Mouse (Mus musculus): Measurements from ENCODE around the gene Ptprn2.

The Ptprn2 gene

GRCm38 (mm10) chr12:116641339-116642190 lies 156.0 kb downstream of the Ptprn2 start:
- DNase-seq (ENCODE audit: low read depth, low spot score) = no peak

DNA sequence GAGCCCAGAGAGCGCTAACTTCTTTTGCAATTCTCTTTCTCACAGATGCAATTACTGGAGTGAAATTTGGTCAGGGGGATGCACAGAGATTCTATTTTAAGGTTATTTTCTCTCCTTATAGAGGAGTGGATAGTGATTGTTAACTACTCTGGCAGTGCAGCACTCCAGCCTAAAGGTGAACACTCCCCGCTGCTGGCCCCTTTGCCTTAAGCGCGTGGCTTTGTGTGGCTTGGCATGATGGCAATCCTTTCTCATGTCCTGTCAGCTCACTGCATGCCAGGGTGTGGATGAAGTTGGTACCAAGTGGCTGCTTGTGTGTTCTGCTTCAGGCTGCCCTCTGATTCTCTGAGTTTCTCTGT lies 156.7 kb downstream of the Ptprn2 start:
- no peak for DNase-seq (ENCODE audit: low read depth, low spot score)

DNA sequence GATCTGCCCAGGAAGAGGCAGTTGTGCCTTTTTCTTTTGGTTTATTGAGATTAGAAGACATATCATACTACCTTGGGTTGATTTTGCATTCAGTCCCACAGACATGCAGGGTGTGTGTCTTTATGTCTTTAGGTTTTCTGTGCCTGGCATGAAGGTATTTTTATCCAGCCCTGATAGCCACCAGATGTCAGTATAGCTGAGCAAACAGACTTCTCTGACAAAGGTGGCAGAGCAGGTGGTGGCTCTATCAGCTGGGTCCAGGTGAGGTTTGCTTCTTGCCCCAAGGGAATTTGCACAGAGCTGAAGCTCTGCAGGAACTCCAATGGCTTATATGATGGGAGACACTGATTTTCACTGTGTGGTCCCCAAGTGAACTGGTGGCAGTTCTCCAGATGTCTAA lies 161.3 kb downstream of the Ptprn2 start:
- DNase-seq (ENCODE audit: low read depth, low spot score) = no peak

DNA sequence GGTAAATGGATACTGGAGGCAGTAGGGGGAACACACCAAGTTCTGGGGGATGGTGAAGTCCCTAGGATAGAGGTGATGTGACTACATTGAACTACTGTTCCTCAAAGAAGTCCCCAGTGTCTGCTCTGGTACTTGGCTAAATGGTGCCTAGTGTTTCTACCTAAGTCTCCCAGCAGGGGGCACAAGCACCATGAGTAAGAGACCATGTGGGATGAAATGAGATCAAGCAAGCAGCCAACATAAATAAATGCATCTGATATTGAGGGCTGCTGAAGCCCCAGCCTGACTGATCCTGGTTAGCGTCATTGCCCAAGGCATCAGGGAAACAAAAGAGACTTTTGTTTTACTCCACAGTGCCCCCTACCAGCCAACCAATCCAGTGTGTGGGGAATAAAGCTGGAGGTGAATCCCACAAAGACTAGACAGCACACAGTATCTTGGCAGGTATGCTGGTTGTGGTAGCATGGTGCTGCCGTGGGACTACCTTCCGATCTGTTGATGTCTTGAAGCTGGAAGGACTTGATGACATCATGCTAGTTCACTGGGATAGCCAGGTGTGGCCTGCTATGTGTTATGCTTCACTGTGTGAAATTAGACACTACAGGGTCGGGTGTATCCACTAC lies 163.2 kb downstream of the Ptprn2 start:
- no peak for DNase-seq (ENCODE audit: low read depth, low spot score)

DNA sequence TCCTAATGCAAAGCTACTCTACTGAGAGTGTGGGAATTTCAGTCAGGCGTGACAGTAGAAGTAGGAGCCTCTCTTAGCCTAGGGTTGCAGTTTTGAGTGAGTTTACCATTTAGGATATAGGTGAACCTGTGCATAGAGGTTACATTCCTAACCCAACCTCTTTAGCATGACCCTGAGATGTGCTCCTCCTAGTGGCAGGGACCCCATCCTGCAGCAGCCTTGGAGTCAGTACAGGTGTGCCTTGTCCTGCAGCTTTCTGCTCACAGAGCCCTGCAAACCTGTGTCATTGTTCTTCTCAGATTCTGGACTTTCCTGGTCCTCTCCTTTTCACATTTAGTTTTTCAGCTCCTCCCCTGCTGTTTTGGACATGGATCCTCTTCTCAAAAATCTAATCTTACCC lies 168.2 kb downstream of the Ptprn2 start:
- DNase-seq (ENCODE audit: low read depth, low spot score) = no peak

GRCm38 (mm10) chr12:116660076-116660475 lies 174.6 kb downstream of the Ptprn2 start:
- no peak for DNase-seq (ENCODE audit: low read depth, low spot score)

- DNase-seq (ENCODE audit: low read depth, low spot score) = no peak
Measured at GRCm38 (mm10) chr12:116661018-116661417, 175.5 kb downstream of the Ptprn2 start.

DNA sequence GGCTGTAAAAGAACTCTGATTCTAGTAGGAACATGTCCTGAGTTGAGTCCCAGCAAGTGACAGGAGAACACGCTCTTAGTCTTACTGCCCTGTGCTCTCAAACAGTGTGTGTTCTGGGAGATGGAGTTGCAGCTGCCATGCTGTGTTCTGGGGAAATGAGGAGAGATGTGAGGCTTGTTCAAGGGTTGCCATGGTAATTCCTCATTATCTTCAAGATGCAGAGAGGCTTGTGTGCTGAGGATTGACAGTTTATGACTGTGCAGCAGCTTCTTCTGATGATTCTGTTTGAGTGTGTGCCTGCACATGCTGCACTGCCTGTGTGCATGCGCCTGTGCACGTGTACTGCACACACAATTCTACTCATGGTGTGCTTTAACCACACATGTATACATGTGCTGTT lies 192.2 kb downstream of the Ptprn2 start:
- no peak for DNase-seq (ENCODE audit: low read depth, low spot score)

DNA sequence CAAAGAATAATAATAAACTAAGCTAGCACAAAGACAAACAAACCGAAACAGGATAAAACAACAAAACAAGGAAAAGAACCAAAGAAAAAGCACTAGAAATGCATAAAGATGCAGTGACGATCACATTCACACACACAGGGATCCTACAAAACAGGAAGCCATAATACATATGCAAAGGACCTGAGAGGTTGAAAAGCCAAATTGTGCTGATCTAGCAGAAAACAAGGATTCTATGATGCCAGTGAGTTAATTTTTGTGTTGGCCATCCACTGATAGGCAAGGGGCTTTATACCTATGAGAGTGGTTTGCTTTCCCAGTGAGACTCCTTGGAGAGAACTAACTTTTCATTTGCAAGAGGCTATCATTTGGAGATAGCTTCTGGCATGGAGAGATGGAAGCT lies 204.3 kb downstream of the Ptprn2 start:
- DNase-seq (ENCODE audit: low read depth, low spot score) = no peak

DNA sequence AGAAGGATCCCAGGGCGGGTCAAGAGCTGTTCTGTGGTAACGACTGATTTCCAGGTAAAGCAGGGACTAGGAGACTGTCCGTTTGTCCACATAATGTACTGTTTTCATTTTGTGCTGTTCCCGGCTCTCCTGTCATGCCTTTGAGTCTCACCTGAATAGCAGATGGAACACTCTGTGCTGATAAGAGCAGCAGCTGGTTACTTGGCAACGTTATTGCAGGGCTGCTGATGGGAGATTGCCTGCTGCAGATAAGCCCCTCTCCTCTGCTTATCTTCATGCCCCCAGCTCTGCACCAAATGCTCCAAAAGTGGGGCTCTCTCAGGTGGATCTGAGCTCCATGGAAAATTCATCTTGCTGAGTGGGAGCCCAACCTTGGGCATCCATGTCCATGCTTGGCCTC lies 224.0 kb downstream of the Ptprn2 start:
- no peak for DNase-seq (ENCODE audit: low read depth, low spot score)

- no peak for DNase-seq (ENCODE audit: low read depth, low spot score)
Measured at GRCm38 (mm10) chr12:116710716-116711115, 225.2 kb downstream of the Ptprn2 start.

GRCm38 (mm10) chr12:116711133-116711532 lies 225.6 kb downstream of the Ptprn2 start:
- DNase-seq (ENCODE audit: low read depth, low spot score) = no peak

GRCm38 (mm10) chr12:116713096-116713495 lies 227.6 kb downstream of the Ptprn2 start:
- no peak for DNase-seq (ENCODE audit: low read depth, low spot score)

- DNase-seq (ENCODE audit: low read depth, low spot score) = no peak
Measured at GRCm38 (mm10) chr12:116721062-116721461, 235.5 kb downstream of the Ptprn2 start.

GRCm38 (mm10) chr12:116740141-116740540 lies 254.6 kb downstream of the Ptprn2 start:
- no peak for DNase-seq (ENCODE audit: low read depth, low spot score)

DNA sequence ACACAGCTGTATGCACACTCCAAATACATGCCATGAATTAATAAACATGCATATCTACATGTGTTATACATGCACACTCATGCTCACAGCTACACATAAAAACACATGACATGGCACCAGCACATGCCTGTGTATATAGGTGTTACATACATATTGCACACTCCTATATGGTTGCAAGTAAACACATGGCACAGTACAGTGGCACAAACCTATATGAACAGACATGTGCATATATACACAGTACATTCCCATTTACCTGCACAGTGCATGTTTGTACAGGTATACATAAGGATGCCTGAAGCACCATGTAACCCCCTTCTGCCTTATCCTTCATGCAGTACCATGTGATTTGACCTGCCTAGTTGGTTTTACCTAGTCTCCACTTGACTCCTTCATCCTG lies 255.8 kb downstream of the Ptprn2 start:
- DNase-seq (ENCODE audit: low read depth, low spot score) = no peak

DNA sequence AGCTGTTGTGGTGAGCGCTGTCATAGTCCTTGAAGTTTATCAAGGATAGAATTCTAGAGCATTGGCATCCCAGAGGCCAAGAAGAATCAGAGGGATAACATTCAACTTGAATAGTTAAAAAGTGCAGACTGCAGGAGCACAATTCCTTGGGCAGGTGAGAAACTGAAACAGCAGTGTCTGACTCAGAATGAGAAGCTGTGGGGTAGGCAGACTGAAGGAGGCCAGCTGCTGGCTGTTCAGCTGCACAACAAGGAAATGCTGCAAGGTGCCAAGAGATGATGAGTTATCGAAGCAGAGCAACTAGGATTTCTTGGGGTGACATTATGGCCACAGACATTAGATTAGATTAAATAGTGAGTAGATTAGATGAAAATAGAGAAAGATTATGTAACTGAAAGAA lies 260.9 kb downstream of the Ptprn2 start:
- DNase-seq (ENCODE audit: low read depth, low spot score) = no peak

GRCm38 (mm10) chr12:116752784-116753183 lies 267.3 kb downstream of the Ptprn2 start:
- no peak for DNase-seq (ENCODE audit: low read depth, low spot score)

DNA sequence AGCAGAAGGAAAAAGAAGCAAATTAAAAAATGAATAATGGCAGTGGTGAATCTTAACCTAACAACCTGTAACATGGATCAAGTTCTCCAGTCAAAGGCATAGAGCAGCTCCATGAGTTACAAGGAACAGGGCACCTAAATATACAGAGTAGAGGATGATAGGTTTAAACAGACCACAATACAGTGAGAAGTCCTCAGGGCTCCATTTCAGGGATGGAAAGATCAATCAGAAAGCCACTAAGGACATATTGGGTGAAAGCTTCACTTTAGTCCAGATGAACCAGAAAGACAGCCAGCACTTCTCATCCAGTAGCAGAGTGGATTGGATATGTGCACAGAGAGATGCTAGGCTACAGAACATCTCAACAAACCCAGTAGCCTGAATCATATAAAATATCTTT lies 278.4 kb downstream of the Ptprn2 start:
- no peak for DNase-seq (ENCODE audit: low read depth, low spot score)

DNA sequence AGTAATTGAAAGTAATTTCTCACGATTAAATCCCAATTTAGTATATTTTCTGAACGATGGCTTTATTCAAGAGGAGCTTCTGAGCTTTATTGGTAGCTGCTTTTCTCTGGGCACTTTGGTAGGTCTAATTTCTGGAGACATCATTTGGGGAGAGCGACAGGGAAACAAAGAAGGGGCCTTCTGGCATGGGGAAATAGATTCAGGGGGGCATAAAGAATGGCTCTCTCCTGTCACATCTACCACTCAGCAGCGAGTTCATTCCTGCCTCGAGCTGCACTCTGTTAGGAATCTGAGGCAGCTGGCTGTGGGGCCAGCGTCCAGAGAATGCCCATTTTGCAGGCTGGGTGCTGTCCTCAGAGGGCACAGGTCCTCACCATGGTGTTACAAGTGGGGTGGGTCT lies 285.4 kb downstream of the Ptprn2 start:
- DNase-seq (ENCODE audit: low read depth, low spot score) = no peak

- no peak for DNase-seq (ENCODE audit: low read depth, low spot score)
Measured at GRCm38 (mm10) chr12:116771493-116771892, 286.0 kb downstream of the Ptprn2 start.

DNA sequence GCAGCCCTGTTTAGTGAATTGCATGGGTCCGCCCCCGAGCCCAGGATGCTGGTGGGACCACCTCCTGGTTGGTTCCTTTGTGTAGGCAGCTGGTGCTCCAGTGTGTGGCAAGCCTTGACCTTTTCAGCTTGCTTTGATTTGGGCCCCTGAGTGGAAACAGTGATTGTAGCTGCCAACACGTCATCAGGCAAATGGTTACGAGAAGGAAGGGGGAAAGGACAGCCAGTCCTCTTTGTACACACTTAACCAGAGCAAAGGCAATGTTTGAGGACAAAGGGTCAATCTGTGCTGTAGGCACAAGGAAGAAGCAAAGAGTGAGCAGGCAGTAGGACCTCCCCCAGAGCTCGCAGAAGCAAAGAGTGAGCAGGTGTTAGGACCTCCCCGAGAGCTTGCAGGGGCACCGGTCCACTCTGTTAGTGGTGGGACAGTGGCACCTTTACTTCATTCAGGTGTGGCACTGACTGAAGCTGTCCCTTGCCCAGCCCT lies 286.6 kb downstream of the Ptprn2 start:
- DNase-seq (ENCODE audit: low read depth, low spot score) = peak; percentile 6

- no peak for DNase-seq (ENCODE audit: low read depth, low spot score)
Measured at GRCm38 (mm10) chr12:116773344-116773743, 287.8 kb downstream of the Ptprn2 start.

Measured in CD4-positive helper T cell, adult 2 months (primary cell).